Mouse (Mus musculus): ENCODE results near the gene Tcp11.

DNA sequence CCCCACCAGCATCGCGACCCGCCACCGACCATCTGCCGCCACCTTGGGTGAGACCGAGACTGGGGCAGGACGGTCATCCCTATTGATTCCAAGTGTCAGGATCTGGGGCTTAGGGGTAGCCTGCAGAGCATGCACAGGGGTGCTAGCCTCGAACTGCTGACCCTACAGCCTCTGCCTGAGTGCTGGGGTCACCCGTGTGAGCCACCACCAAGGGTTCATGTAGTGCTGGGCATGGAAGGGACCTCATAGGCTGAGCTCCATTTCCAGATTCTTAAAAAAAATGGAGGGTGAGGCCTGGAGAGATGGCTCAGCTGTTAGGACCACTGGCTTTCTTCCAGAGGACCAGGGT is 352 bp upstream of the Tcp11 start:
- TF ChIP-seq POLR2A (IDR thresholded peaks at IDR 0.05; ENCODE audit: insufficient read depth, low read length) (no peak), CTCF (IDR thresholded peaks at IDR 0.05; ENCODE audit: low read depth, low read length) (no peak), EP300 (IDR thresholded peaks at IDR 0.05; ENCODE audit: insufficient read depth, low read depth, low read length) (no peak)

Measured in ES-Bruce4 (cell line).